Mouse (Mus musculus): ENCODE measurements at regions not wholly inside any gene's neighbourhood (a gene's known extent, or its start where the extent isn't known, plus 50 kb on each side); places are given as distances from the start of the nearest gene placed in this dataset.

DNA sequence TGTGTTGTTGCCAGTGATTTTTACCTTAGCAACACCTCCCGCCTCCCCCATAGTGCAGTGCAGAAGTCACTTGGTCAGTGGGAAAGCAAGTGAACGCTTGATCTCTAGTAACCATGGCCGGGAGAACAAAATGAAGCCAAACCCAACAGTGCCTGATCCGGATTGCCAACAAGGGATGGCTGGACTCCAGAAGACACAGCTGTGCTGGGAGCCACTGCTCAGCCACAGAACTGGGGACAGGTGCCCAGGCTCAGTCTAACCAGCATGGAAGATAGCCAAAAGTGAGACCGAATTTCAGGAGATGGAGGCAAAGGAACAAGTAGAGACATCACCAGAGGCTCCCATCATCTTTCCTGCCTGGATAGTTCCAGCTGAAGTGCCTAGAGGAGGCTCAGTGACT, 473.0 kb downstream of the Fam19a5 start:
- WGBS: 83% methylated on average over 5 of the region's 5 CpGs
- H3K4me2 ChIP-seq (replicated peaks; ENCODE audit: low read depth, low read length): no peak overlapping the region
- no peaks in the 10 kb centered on the region for H3K27me3 ChIP-seq (replicated peaks; ENCODE audit: insufficient read depth, low read length)
- no peak for TF ChIP-seq CTCF (IDR thresholded peaks at IDR 0.05)
- no peak for TF ChIP-seq EP300 (IDR thresholded peaks at IDR 0.05)
- H3K9ac ChIP-seq (replicated peaks; ENCODE audit: low read depth): no peak overlapping the region
- ATAC-seq (no peak), DNase-seq (ENCODE audit: low spot score) (no peak)
- H3K4me1 ChIP-seq (ENCODE audit: insufficient read depth, low read depth, low read length): no peaks in the 10 kb centered on the region
- no peaks in the 10 kb centered on the region for H3K9me3 ChIP-seq (ENCODE audit: low read length)
- no peak overlapping the region for H3K27ac ChIP-seq (ENCODE audit: low read length)
- H3K4me3 ChIP-seq (ENCODE audit: low read depth, low read length): no peak overlapping the region
- H3K36me3 ChIP-seq (ENCODE audit: insufficient read depth, low read length): no peaks in the 10 kb centered on the region

DNA sequence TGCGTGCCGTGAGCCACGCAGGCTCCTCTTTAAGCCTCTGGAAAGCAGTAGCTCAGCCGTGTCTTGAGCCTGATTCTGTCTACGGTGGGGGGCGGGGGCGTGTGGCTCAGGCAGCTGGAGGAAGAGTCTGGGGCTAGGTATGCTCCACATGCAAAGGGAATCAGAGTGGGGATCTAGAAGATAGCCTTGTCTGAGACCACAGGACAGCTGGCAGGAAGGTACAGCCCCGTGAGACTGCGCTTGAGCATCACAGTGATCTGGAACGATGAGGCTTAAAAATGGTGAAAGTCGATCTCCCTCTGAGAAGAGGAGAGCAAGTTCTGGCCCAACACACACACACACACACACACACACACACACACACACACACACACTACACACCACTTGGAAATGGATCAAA, 488.7 kb downstream of the Fam19a5 start:
- no peaks in the 10 kb centered on the region for H3K9me3 ChIP-seq (ENCODE audit: low read length)
- H3K27me3 ChIP-seq (replicated peaks; ENCODE audit: insufficient read depth, low read length): no peaks in the 10 kb centered on the region
- no peak overlapping the region for H3K4me3 ChIP-seq (ENCODE audit: low read depth, low read length)
- no peaks in the 10 kb centered on the region for H3K36me3 ChIP-seq (ENCODE audit: insufficient read depth, low read length)
- H3K4me1 ChIP-seq (ENCODE audit: insufficient read depth, low read depth, low read length): no peaks in the 10 kb centered on the region
- TF ChIP-seq EP300 (IDR thresholded peaks at IDR 0.05) (no peak), CTCF (IDR thresholded peaks at IDR 0.05) (no peak)
- no peak overlapping the region for H3K27ac ChIP-seq (ENCODE audit: low read length)
- 82% methylated on average over 11 of the region's 11 CpGs for WGBS
- ATAC-seq: no peak
- H3K4me2 ChIP-seq (replicated peaks; ENCODE audit: low read depth, low read length): no peak overlapping the region
- H3K9ac ChIP-seq (replicated peaks; ENCODE audit: low read depth): no peak overlapping the region
- no peak for DNase-seq (ENCODE audit: low spot score)

DNA sequence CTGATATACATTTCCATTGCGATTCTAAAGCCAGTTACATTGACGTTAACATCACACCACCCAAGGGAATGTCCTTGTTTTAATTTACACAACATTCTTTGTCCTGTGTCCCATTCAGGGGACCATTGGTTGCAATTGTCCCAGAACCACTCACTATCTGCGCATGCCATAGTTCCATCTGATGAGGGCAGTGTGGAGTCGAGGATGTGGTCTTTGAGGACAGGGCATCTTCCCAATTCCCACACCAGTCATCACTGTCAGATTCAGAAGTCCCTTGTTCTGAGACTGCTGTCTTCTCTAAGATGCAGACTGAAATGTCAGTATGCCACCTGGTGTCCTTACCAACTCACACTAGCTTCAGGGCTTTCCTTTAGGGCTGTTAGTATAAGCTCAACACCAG, 489.6 kb downstream of the Fam19a5 start:
- Histone ChIP-seq H3K4me3 (ENCODE audit: low read depth, low read length) (no peak overlapping the region), H3K4me1 (ENCODE audit: insufficient read depth, low read depth, low read length) (no peaks in the 10 kb centered on the region), H3K4me2 (replicated peaks; ENCODE audit: low read depth, low read length) (no peak overlapping the region), H3K27ac (ENCODE audit: low read length) (no peak overlapping the region), H3K27me3 (replicated peaks; ENCODE audit: insufficient read depth, low read length) (no peaks in the 10 kb centered on the region), H3K9ac (replicated peaks; ENCODE audit: low read depth) (no peak overlapping the region), H3K36me3 (ENCODE audit: insufficient read depth, low read length) (no peaks in the 10 kb centered on the region), H3K9me3 (ENCODE audit: low read length) (no peaks in the 10 kb centered on the region)
- 67% methylated on average over 4 of the region's 4 CpGs for WGBS
- TF ChIP-seq CTCF (IDR thresholded peaks at IDR 0.05) (peak; percentile 57), EP300 (IDR thresholded peaks at IDR 0.05) (no peak)
- no peak for DNase-seq (ENCODE audit: low spot score)
- no peak for ATAC-seq

- Histone ChIP-seq H3K4me3 (ENCODE audit: low read depth, low read length) (no peak overlapping the region), H3K27ac (ENCODE audit: low read length) (no peak overlapping the region), H3K9me3 (ENCODE audit: low read length) (no peaks in the 10 kb centered on the region), H3K4me1 (ENCODE audit: insufficient read depth, low read depth, low read length) (no peaks in the 10 kb centered on the region), H3K27me3 (replicated peaks; ENCODE audit: insufficient read depth, low read length) (no peaks in the 10 kb centered on the region), H3K4me2 (replicated peaks; ENCODE audit: low read depth, low read length) (no peak overlapping the region), H3K9ac (replicated peaks; ENCODE audit: low read depth) (no peak overlapping the region), H3K36me3 (ENCODE audit: insufficient read depth, low read length) (no peaks in the 10 kb centered on the region)
- 31% methylated on average over 8 of the region's 8 CpGs for WGBS
- ATAC-seq (no peak), DNase-seq (ENCODE audit: low spot score) (no peak)
- no peak for TF ChIP-seq EP300 (IDR thresholded peaks at IDR 0.05)
- TF ChIP-seq CTCF (IDR thresholded peaks at IDR 0.05): no peak
These were observed 491.4 kb downstream of the Fam19a5 start for GRCm38 (mm10) chr15:88035486-88035885.

DNA sequence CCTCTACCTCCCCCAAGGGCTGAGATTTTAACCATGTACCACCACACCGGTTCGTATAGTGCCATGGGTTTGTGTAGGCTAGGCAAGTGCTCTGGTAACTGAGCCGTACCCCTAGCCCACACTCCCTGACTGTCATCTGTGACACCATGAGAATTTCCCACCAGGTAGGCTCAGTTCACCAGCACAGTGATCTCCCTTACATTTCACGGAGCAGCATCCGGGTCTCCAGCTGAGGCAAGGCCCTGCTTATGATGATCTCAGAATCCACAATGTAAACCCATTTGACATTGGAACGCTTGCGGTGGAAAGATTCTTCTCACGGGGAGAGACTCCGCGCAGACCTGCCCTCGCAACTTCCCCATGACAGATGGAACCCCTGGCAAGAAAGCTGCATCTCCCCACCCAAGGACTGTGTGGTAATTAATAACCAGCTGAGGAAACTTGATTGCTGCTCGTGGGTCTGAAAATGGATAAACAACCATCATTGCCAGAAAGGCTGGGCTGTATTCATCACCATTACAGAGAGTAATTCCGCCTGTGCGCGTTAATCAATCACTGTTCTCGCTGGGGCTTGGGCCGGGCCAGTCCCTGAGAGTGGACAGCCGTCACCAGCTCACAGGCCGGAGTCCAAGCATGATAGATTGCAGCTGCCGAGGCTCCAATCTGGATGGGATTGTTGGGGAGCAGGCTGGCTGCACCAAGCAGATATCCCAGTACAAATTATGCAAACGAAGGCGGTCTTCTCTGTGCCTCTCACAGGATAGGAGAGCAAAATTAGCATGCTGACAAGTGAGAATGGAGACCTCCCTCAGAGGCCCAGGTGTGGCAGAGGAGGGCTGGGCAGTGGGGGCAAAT, 492.3 kb downstream of the Fam19a5 start:
- 38% methylated on average over 22 of the region's 22 CpGs for WGBS
- ATAC-seq (no peak), DNase-seq (ENCODE audit: low spot score) (peak; percentile 8)
- TF ChIP-seq EP300 (IDR thresholded peaks at IDR 0.05) (no peak), CTCF (IDR thresholded peaks at IDR 0.05) (no peak)
- H3K4me2 ChIP-seq (replicated peaks; ENCODE audit: low read depth, low read length): no peak overlapping the region
- H3K27ac ChIP-seq (ENCODE audit: low read length): no peak overlapping the region
- H3K27me3 ChIP-seq (replicated peaks; ENCODE audit: insufficient read depth, low read length): no peaks in the 10 kb centered on the region
- H3K9me3 ChIP-seq (ENCODE audit: low read length): no peaks in the 10 kb centered on the region
- H3K4me1 ChIP-seq (ENCODE audit: insufficient read depth, low read depth, low read length): no peaks in the 10 kb centered on the region
- H3K4me3 ChIP-seq (ENCODE audit: low read depth, low read length): no peak overlapping the region
- H3K36me3 ChIP-seq (ENCODE audit: insufficient read depth, low read length): no peaks in the 10 kb centered on the region
- no peak overlapping the region for H3K9ac ChIP-seq (replicated peaks; ENCODE audit: low read depth)

DNA sequence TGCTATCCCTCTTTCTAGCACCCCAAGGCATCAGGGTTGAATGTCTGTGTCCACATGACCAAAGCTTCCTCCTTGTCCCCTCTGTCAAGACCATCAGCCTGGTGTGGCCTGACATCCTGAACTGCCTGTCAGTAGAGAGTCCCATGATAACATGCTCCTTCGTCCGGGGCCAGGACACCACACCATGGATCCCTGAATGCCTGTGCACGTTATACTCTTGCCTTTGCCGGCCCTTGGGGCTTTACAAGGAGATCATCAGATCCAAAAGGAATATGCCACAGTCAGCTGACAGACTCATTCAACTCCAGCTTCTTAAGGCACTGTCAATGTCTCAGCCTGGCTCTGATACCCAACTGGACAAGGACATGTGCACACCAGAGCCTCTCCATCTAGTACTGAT, 493.5 kb downstream of the Fam19a5 start:
- DNase-seq (ENCODE audit: low spot score) (no peak), ATAC-seq (no peak)
- Histone ChIP-seq H3K27me3 (replicated peaks; ENCODE audit: insufficient read depth, low read length) (no peaks in the 10 kb centered on the region), H3K36me3 (ENCODE audit: insufficient read depth, low read length) (no peaks in the 10 kb centered on the region), H3K27ac (ENCODE audit: low read length) (no peak overlapping the region), H3K4me1 (ENCODE audit: insufficient read depth, low read depth, low read length) (no peaks in the 10 kb centered on the region), H3K4me3 (ENCODE audit: low read depth, low read length) (no peak overlapping the region), H3K9me3 (ENCODE audit: low read length) (no peaks in the 10 kb centered on the region), H3K9ac (replicated peaks; ENCODE audit: low read depth) (no peak overlapping the region), H3K4me2 (replicated peaks; ENCODE audit: low read depth, low read length) (no peak overlapping the region)
- WGBS: 80% methylated on average over 4 of the region's 4 CpGs
- no peak for TF ChIP-seq CTCF (IDR thresholded peaks at IDR 0.05)
- no peak for TF ChIP-seq EP300 (IDR thresholded peaks at IDR 0.05)

Measured in lung, postnatal 0 days (tissue).